Mouse (Mus musculus) embryonic fibroblast, embryonic 13.5 days (primary cell): ENCODE results near the gene Ppp1r27.
A peak's percentile ranks its signal among the peaks of the same experiment; 100 is the strongest.

Source experiments
- CTCF ChIP-seq: IDR thresholded peaks from 2 replicates; pipeline ENCODE4 v1.5.1; 2011; ENCODE audit warnings: mild to moderate bottlenecking, control low read depth, low read length, moderate library complexity, borderline replicate concordance; ENCODE audit not compliant: insufficient read depth
- POLR2A ChIP-seq: IDR thresholded peaks from 2 replicates; pipeline ENCODE4 v1.6.1; 2011; ENCODE audit warnings: low read depth, mild to moderate bottlenecking, control low read depth, low read length, moderate library complexity

- peak; percentile 62; the same call in 1 of the 2 replicates for TF ChIP-seq CTCF
- no peak for TF ChIP-seq POLR2A
Measured at GRCm38 (mm10) chr11:120541907-120542306, 9.0 kb downstream of the Ppp1r27 start.
